ENCODE assay signal across 11 mouse cellular contexts in the genomic region with DNA sequence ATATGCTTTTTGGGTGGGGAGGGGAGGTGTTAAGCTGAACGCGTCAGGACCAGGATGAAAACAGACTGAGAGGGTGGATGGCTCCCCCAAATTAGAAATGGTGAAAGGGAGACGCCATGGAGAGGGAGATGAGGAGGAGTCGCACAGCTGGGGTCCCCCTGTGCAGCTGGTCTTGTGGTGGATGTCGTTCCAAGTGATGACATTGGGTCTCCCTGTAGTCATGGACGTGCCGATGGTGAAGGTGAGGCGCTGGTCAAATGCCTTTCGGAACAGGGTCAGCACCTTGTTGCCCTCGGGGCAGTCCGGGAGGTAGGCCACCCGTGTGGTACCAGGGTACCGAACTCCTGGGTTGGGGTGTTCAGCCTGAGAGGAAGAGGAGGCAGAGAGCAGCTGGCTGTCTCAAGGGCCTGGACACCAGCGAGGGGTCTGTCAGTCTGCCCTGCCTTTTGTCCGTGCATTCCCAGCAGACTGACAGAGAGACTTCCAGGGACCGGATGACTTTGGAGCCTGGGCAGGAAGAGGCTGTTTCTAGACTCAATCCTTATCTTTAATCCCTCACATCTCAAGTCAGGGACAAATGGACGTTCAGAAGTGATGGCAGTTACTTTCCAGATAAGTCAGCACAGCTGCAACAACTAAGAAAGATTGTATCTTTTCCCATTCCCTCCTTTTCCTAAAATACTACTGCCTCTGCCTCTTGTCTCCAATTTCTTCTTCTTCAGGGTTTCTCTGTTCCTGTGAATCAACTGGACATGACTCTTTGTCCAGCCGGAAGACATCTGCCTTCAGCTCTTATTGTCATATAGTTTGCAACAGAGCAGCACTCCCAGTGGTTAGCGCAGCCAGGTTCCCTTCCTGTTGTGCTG. TPM values are rescaled to one million over a fixed set of nuclear protein-coding genes. Genes with fewer than 3 reads are reported as not detected.
DNase-seq lines count a peak whose midpoint lies in the region; ATAC-seq and TF ChIP-seq lines count a peak whose summit lies in the region.
"Had no signal": no experiment of that assay in that cellular context is flagged by ENCODE, and none has a peak within 500 bp of the region (broad histone marks: within the 10 kb centered on the region; RNA-seq: fewer than 3 reads in every experiment).

No protein-coding gene starts in this region.

- H3K36me3 ChIP-seq in heart, embryonic 11.5 days (ENCODE audit: control insufficient read depth, insufficient read depth, low read length), result peaks cover 2% of the 10 kb centered on the region; the same call in 1 of the 2 replicates
- peaks cover 25% of the 10 kb centered on the region for H3K36me3 ChIP-seq in megakaryocyte, embryonic 14.5 days (replicated peaks; ENCODE audit: low read length)
- peaks cover 32% of the 10 kb centered on the region for H3K36me3 ChIP-seq in embryonic facial prominence, embryonic 15.5 days
- no peaks in the 10 kb centered on the region for H3K36me3 ChIP-seq in liver, postnatal 0 days (replicated peaks; ENCODE audit: insufficient read depth, low read length)

- no peak for DNase-seq in heart, postnatal 14 days
- no peak for DNase-seq in liver, postnatal 0 days
- no peak for DNase-seq in ovary, adult 18-20 months (ENCODE audit: low spot score)
- DNase-seq in spleen, postnatal 36 days (ENCODE audit: low spot score in 2 of 2), result no peak
- DNase-seq: gastrocnemius, postnatal 10 days; lung, postnatal 14 days; thymus, postnatal 14 days had no signal

- H3K4me3 ChIP-seq in heart, embryonic 11.5 days (ENCODE audit: low read depth, low read length), result no peak overlapping the region
- H3K4me3 ChIP-seq in megakaryocyte, embryonic 14.5 days (replicated peaks), result peak overlapping the region; percentile 31
- H3K4me3 ChIP-seq in embryonic facial prominence, embryonic 15.5 days (replicated peaks), result peak overlapping the region; percentile 74; the same call in 1 of the 2 replicates
- no peak overlapping the region for H3K4me3 ChIP-seq in liver, postnatal 0 days (ENCODE audit: low read depth, low read length)

- peak overlapping the region; percentile 50 for H3K27ac ChIP-seq in heart, embryonic 11.5 days (ENCODE audit: low read depth, low read length)
- peak overlapping the region; percentile 98 for H3K27ac ChIP-seq in embryonic facial prominence, embryonic 15.5 days (replicated peaks)
- H3K27ac ChIP-seq in liver, postnatal 0 days (ENCODE audit: low read depth), result peak overlapping the region; percentile 66; the same call in 1 of the 2 replicates

- WGBS in heart, embryonic 11.5 days (ENCODE audit: insufficient replicate concordance), result 62% methylated on average over 19 of the region's 19 CpGs
- 70% methylated on average over 19 of the region's 19 CpGs for WGBS in embryonic facial prominence, embryonic 15.5 days
- WGBS in liver, postnatal 0 days (ENCODE audit: insufficient replicate concordance), result 66% methylated on average over 19 of the region's 19 CpGs

- H3K9ac ChIP-seq in heart, embryonic 11.5 days (ENCODE audit: low read depth, low read length), result no peak overlapping the region
- no peak overlapping the region for H3K9ac ChIP-seq in embryonic facial prominence, embryonic 15.5 days
- H3K9ac ChIP-seq in liver, postnatal 0 days (replicated peaks), result no peak overlapping the region

- TF ChIP-seq EP300 in liver, postnatal 0 days (IDR thresholded peaks at IDR 0.05; ENCODE audit: low read depth), result no peak

- TF ChIP-seq CTCF in liver, postnatal 0 days (IDR thresholded peaks at IDR 0.05; ENCODE audit: low read depth), result no peak

- no peaks in the 10 kb centered on the region for H3K9me3 ChIP-seq in heart, embryonic 11.5 days (replicated peaks; ENCODE audit: control insufficient read depth, low read length)
- peaks cover 10% of the 10 kb centered on the region for H3K9me3 ChIP-seq in megakaryocyte, embryonic 14.5 days
- no peaks in the 10 kb centered on the region for H3K9me3 ChIP-seq in embryonic facial prominence, embryonic 15.5 days (replicated peaks)
- H3K9me3 ChIP-seq in liver, postnatal 0 days (ENCODE audit: low read length), result no peaks in the 10 kb centered on the region; the same call in 1 of the 2 replicates

- no peak for ATAC-seq in heart, embryonic 11.5 days (replicated peaks; ENCODE audit: insufficient number of reproducible peaks, low FRiP score, low TSS enrichment)
- ATAC-seq in megakaryocyte, adult 5-6 weeks (ENCODE audit: poor library complexity, severe bottlenecking), result no peak
- ATAC-seq in embryonic facial prominence, embryonic 15.5 days (ENCODE audit: insufficient number of reproducible peaks, low FRiP score, low TSS enrichment, low read depth), result no peak
- ATAC-seq in liver, postnatal 0 days, result no peak

- H3K4me1 ChIP-seq in heart, embryonic 11.5 days (ENCODE audit: control insufficient read depth, insufficient read depth, low read length), result peaks cover 41% of the 10 kb centered on the region
- H3K4me1 ChIP-seq in megakaryocyte, embryonic 14.5 days, result peaks cover 43% of the 10 kb centered on the region
- H3K4me1 ChIP-seq in embryonic facial prominence, embryonic 15.5 days, result peaks cover 67% of the 10 kb centered on the region
- H3K4me1 ChIP-seq in liver, postnatal 0 days (ENCODE audit: insufficient read depth), result peaks cover 45% of the 10 kb centered on the region

- H3K27me3 ChIP-seq in heart, embryonic 11.5 days (ENCODE audit: control insufficient read depth, insufficient read depth, low read length), result no peaks in the 10 kb centered on the region
- H3K27me3 ChIP-seq in megakaryocyte, embryonic 14.5 days (replicated peaks), result peaks cover 44% of the 10 kb centered on the region
- no peaks in the 10 kb centered on the region for H3K27me3 ChIP-seq in embryonic facial prominence, embryonic 15.5 days
- H3K27me3 ChIP-seq in liver, postnatal 0 days (ENCODE audit: insufficient read depth, low read length), result peaks cover 31% of the 10 kb centered on the region

- no peak overlapping the region for H3K4me2 ChIP-seq in heart, embryonic 11.5 days
- H3K4me2 ChIP-seq in embryonic facial prominence, embryonic 15.5 days (replicated peaks), result peak overlapping the region; percentile 93
- no peak overlapping the region for H3K4me2 ChIP-seq in liver, postnatal 0 days (ENCODE audit: low read depth, low read length)

- intact Hi-C loops in heart, postnatal 14 days (cut with DNase I), result no loop called here

RNA-seq across cellular contexts. Expression of a gene that starts 1.5 kb away (rescaled TPM):
- 17.9 and 18.0 TPM in 2 replicates for polyA plus RNA-seq in heart, embryonic 11.5 days (2014; fragmentation: Nextera tagmentation; extraction: Ambion mirVana)
- 10 to 100 TPM; 17.0 to 17.9 TPM for total RNA-seq in heart, postnatal 14 days (2021)
- not detected in 2 replicates for polyA plus RNA-seq in megakaryocyte, embryonic 14.5 days (2012; ENCODE audit: insufficient read depth, low replicate concordance)
- 0.16 TPM in 1 of 2 replicates, not detected in the other for total RNA-seq in megakaryocyte, adult 5-6 weeks (2015)
- total RNA-seq in megakaryocyte, adult 5-6 weeks (2017), result 0.41 and 1.0 TPM in 2 replicates
- 116 TPM in 2 replicates for polyA plus RNA-seq in embryonic facial prominence, embryonic 15.5 days (2015; fragmentation: Nextera tagmentation; extraction: Ambion mirVana)
- 1.9 and 2.6 TPM in 2 replicates for polyA plus RNA-seq in liver, postnatal 0 days (2015; fragmentation: Nextera tagmentation; extraction: Ambion mirVana)

RNA-seq across cellular contexts. Expression of a gene that starts 4.1 kb away (rescaled TPM):
- polyA plus RNA-seq in heart, embryonic 11.5 days (2014; fragmentation: Nextera tagmentation; extraction: Ambion mirVana), result 82.3 and 83.0 TPM in 2 replicates
- total RNA-seq in heart, postnatal 14 days (2021), result 10 to 100 TPM; 36.1 to 43.4 TPM
- 51.0 and 171 TPM in 2 replicates for polyA plus RNA-seq in megakaryocyte, embryonic 14.5 days (2012; ENCODE audit: insufficient read depth, low replicate concordance)
- total RNA-seq in megakaryocyte, adult 5-6 weeks (2015), result 8.2 and 9.2 TPM in 2 replicates
- 4.5 and 9.1 TPM in 2 replicates for total RNA-seq in megakaryocyte, adult 5-6 weeks (2017)
- polyA plus RNA-seq in embryonic facial prominence, embryonic 15.5 days (2015; fragmentation: Nextera tagmentation; extraction: Ambion mirVana), result 152 and 179 TPM in 2 replicates
- polyA plus RNA-seq in liver, postnatal 0 days (2015; fragmentation: Nextera tagmentation; extraction: Ambion mirVana), result 8.8 and 8.9 TPM in 2 replicates

RNA-seq across cellular contexts. Expression of a gene that starts 11.0 kb away (rescaled TPM):
- 8.4 and 11.8 TPM in 2 replicates for polyA plus RNA-seq in heart, embryonic 11.5 days (2014; fragmentation: Nextera tagmentation; extraction: Ambion mirVana)
- 10 to 100 TPM; 45.5 to 66.9 TPM for total RNA-seq in heart, postnatal 14 days (2021)
- polyA plus RNA-seq in megakaryocyte, embryonic 14.5 days (2012; ENCODE audit: insufficient read depth, low replicate concordance), result 0.23 and 0.76 TPM in 2 replicates
- 0.91 TPM in 1 of 2 replicates, not detected in the other for total RNA-seq in megakaryocyte, adult 5-6 weeks (2015)
- total RNA-seq in megakaryocyte, adult 5-6 weeks (2017), result 0.22 and 0.53 TPM in 2 replicates
- 1.6 and 1.9 TPM in 2 replicates for polyA plus RNA-seq in embryonic facial prominence, embryonic 15.5 days (2015; fragmentation: Nextera tagmentation; extraction: Ambion mirVana)
- polyA plus RNA-seq in liver, postnatal 0 days (2015; fragmentation: Nextera tagmentation; extraction: Ambion mirVana), result 2.0 TPM in 2 replicates

RNA-seq across cellular contexts. Expression of a gene that starts 20.0 kb away (rescaled TPM):
- polyA plus RNA-seq in heart, embryonic 11.5 days (2014; fragmentation: Nextera tagmentation; extraction: Ambion mirVana), result 20.8 and 21.5 TPM in 2 replicates
- 10 to 100 TPM; 22.8 to 23.1 TPM for total RNA-seq in heart, postnatal 14 days (2021)
- 10.4 and 19.6 TPM in 2 replicates for polyA plus RNA-seq in megakaryocyte, embryonic 14.5 days (2012; ENCODE audit: insufficient read depth, low replicate concordance)
- total RNA-seq in megakaryocyte, adult 5-6 weeks (2015), result 9.6 and 12.0 TPM in 2 replicates
- 13.2 and 17.8 TPM in 2 replicates for total RNA-seq in megakaryocyte, adult 5-6 weeks (2017)
- polyA plus RNA-seq in embryonic facial prominence, embryonic 15.5 days (2015; fragmentation: Nextera tagmentation; extraction: Ambion mirVana), result 31.0 and 31.3 TPM in 2 replicates
- 14.7 and 17.7 TPM in 2 replicates for polyA plus RNA-seq in liver, postnatal 0 days (2015; fragmentation: Nextera tagmentation; extraction: Ambion mirVana)

RNA-seq across cellular contexts. Expression of a gene that starts 26.4 kb away (rescaled TPM):
- 1.6 and 1.8 TPM in 2 replicates for polyA plus RNA-seq in heart, embryonic 11.5 days (2014; fragmentation: Nextera tagmentation; extraction: Ambion mirVana)
- total RNA-seq in heart, postnatal 14 days (2021), result 1 to 10 TPM; 2.9 to 3.8 TPM
- polyA plus RNA-seq in megakaryocyte, embryonic 14.5 days (2012; ENCODE audit: insufficient read depth, low replicate concordance), result 71.2 and 76.1 TPM in 2 replicates
- total RNA-seq in megakaryocyte, adult 5-6 weeks (2015), result 113 TPM in 2 replicates
- total RNA-seq in megakaryocyte, adult 5-6 weeks (2017), result 67.7 and 75.5 TPM in 2 replicates
- 11.0 and 12.7 TPM in 2 replicates for polyA plus RNA-seq in embryonic facial prominence, embryonic 15.5 days (2015; fragmentation: Nextera tagmentation; extraction: Ambion mirVana)
- polyA plus RNA-seq in liver, postnatal 0 days (2015; fragmentation: Nextera tagmentation; extraction: Ambion mirVana), result 27.2 and 32.2 TPM in 2 replicates

Comparison
In these comparisons a context has a peak if more than half of its experiments do, and no peak if none do; other contexts are left out.
1. H3K4me3 ChIP-seq: peak in megakaryocyte, embryonic 14.5 days (single experiment) and embryonic facial prominence, embryonic 15.5 days (single experiment); none in heart, embryonic 11.5 days (single experiment) and liver, postnatal 0 days (single experiment).
2. Peak in every context shown above with its lines, with median percentiles within 50 percentile points of each other: H3K27ac ChIP-seq.